Mouse (Mus musculus): ENCODE data around the gene Gm44511.
"Not testable (repeated sequence)": the region's sequence is repeated elsewhere in the genome, so short reads cannot be mapped to it uniquely, and the experiment has no call there.

GRCm38 (mm10) chr6:128762892-128763670 lies 63.0 kb downstream of the Gm44511 start:
- TF ChIP-seq CTCF (IDR thresholded peaks at IDR 0.05; ENCODE audit: borderline replicate concordance, insufficient read depth, low read length); POLR2A (IDR thresholded peaks at IDR 0.05; ENCODE audit: low read depth, low read length): not testable (repeated sequence)
